Mouse (Mus musculus) telencephalon, adult 2 months (tissue): ENCODE data around the gene Cbfa2t3.

Source experiments
- DNase-seq: peaks from one replicate; pipeline ENCODE4 v3.0.0-alpha.2; 2011; ENCODE audit warnings: low read depth, low spot score

Gene Cbfa2t3

GRCm38 (mm10) chr8:122699005-122699492 is at the start of gene Cbfa2t3:
Gene Cbfa2t3 (minus strand): TSS chr8:122699109.
- no peak for DNase-seq

GRCm38 (mm10) chr8:122747825-122748224 is 48.9 kb upstream of the Cbfa2t3 start:
- DNase-seq = peak; percentile 40

- DNase-seq = no peak
These were observed 47.5 kb upstream of the Cbfa2t3 start for GRCm38 (mm10) chr8:122746439-122746838.

GRCm38 (mm10) chr8:122745750-122746275 is 46.9 kb upstream of the Cbfa2t3 start:
- DNase-seq = no peak

GRCm38 (mm10) chr8:122745022-122745749 is 46.3 kb upstream of the Cbfa2t3 start:
- DNase-seq = no peak

GRCm38 (mm10) chr8:122742471-122742870 is 43.6 kb upstream of the Cbfa2t3 start:
- DNase-seq = no peak

GRCm38 (mm10) chr8:122739102-122739725 is 40.3 kb upstream of the Cbfa2t3 start:
- DNase-seq = no peak

GRCm38 (mm10) chr8:122737886-122738285 is 39.0 kb upstream of the Cbfa2t3 start:
- DNase-seq = no peak

GRCm38 (mm10) chr8:122737071-122737470 is 38.2 kb upstream of the Cbfa2t3 start:
- DNase-seq = no peak

GRCm38 (mm10) chr8:122736623-122737022 is 37.7 kb upstream of the Cbfa2t3 start:
- no peak for DNase-seq

GRCm38 (mm10) chr8:122735542-122736473 is 36.9 kb upstream of the Cbfa2t3 start:
- DNase-seq = no peak

- no peak for DNase-seq
These were observed 36.2 kb upstream of the Cbfa2t3 start for GRCm38 (mm10) chr8:122735110-122735509.

GRCm38 (mm10) chr8:122728630-122729029 is 29.7 kb upstream of the Cbfa2t3 start:
- no peak for DNase-seq

- DNase-seq = no peak
These were observed 28.5 kb upstream of the Cbfa2t3 start for GRCm38 (mm10) chr8:122727412-122727811.

- no peak for DNase-seq
These were observed 27.9 kb upstream of the Cbfa2t3 start for GRCm38 (mm10) chr8:122726789-122727188.

GRCm38 (mm10) chr8:122725187-122725586 is 26.3 kb upstream of the Cbfa2t3 start:
- DNase-seq = no peak

GRCm38 (mm10) chr8:122720811-122721640 is 22.1 kb upstream of the Cbfa2t3 start:
- DNase-seq = no peak

GRCm38 (mm10) chr8:122720070-122720729 is 21.3 kb upstream of the Cbfa2t3 start:
- no peak for DNase-seq

GRCm38 (mm10) chr8:122719500-122720065 is 20.7 kb upstream of the Cbfa2t3 start:
- no peak for DNase-seq
